Mouse (Mus musculus) testis, adult 2 months (tissue): ENCODE results near the gene Gfral. TPM values are rescaled to one million over a fixed set of nuclear protein-coding genes. Genes with fewer than 3 reads are reported as not detected.
"Not testable (repeated sequence)": the region's sequence is repeated elsewhere in the genome, so short reads cannot be mapped to it uniquely, and the experiment has no call there.

ENCODE experiments used
- H3K27ac ChIP-seq: fragments of 200-500 bp; 2 replicates; pipeline ENCODE4 v1.5.1; 2012; ENCODE audit warnings: low read depth, low read length; ENCODE audit not compliant: control insufficient read depth, insufficient read depth
- H3K27me3 ChIP-seq: fragments of 200-500 bp; 2 replicates; pipeline ENCODE4 v1.6.1; 2012; ENCODE audit warnings: mild to moderate bottlenecking, low read length, moderate library complexity; ENCODE audit not compliant: control insufficient read depth, insufficient read depth
- H3K36me3 ChIP-seq: fragments of 200-500 bp; 2 replicates; pipeline ENCODE4 v1.6.1; 2012; ENCODE audit warnings: mild to moderate bottlenecking, low read length; ENCODE audit not compliant: control insufficient read depth, insufficient read depth
- H3K4me1 ChIP-seq: fragments of 200-500 bp; 2 replicates; pipeline ENCODE4 v1.6.1; 2012; ENCODE audit warnings: low read length; ENCODE audit not compliant: control insufficient read depth, insufficient read depth
- H3K4me3 ChIP-seq: fragments of 200-500 bp; 2 replicates; pipeline ENCODE4 v1.5.1; 2012; ENCODE audit warnings: low read depth, mild to moderate bottlenecking, low read length, moderate library complexity, mixed read lengths; ENCODE audit not compliant: control insufficient read depth
- CTCF ChIP-seq: fragments of 200-500 bp; IDR thresholded peaks from 2 replicates; pipeline ENCODE4 v1.5.1; 2012; ENCODE audit warnings: low read depth, mild to moderate bottlenecking, inconsistent platforms, low read length, moderate library complexity; ENCODE audit not compliant: control insufficient read depth, insufficient read depth, insufficient replicate concordance
- POLR2A ChIP-seq: fragments of 200-500 bp; IDR thresholded peaks from 2 replicates; pipeline ENCODE4 v1.6.1; 2012; ENCODE audit warnings: low read depth, mild to moderate bottlenecking, inconsistent platforms, low read length, moderate library complexity; ENCODE audit not compliant: control insufficient read depth
- polyA plus RNA-seq: library from polyadenylated mRNA; depleted of rRNA; stranded (reverse); fragments of >200 nt; gene quantifications from 2 replicates; pipeline ENCODE4 v1.2.3, GENCODE M21; 2012; rRNA removed

The Gfral gene
- polyA plus RNA-seq, 1 experiment: not detected

DNA sequence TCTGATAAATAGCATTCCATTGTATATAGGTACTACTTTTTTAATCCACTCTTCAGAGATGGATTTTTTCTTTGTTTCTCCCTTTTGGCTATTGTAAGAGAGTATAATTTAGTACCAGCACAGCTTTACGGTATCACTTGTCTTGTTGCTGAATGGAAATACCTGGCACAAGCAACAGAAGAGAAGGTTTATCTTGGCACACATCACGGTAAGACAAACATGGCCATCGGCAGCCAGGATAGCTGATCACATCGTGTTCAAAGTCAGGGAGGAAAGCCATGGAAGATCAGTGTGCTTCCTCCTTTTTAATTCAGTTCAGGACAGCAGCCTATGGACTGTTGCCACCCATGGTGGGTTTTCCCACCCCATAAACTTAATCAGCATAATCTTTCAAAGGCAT, 89.2 kb downstream of the Gfral start:
- H3K27me3 ChIP-seq: no peaks in the 10 kb centered on the region
- H3K4me1 ChIP-seq: no peaks in the 10 kb centered on the region
- H3K4me3 ChIP-seq: no peak overlapping the region
- H3K36me3 ChIP-seq: no peaks in the 10 kb centered on the region
- H3K27ac ChIP-seq: no peak overlapping the region
- TF ChIP-seq POLR2A (no peak), CTCF (no peak)

DNA sequence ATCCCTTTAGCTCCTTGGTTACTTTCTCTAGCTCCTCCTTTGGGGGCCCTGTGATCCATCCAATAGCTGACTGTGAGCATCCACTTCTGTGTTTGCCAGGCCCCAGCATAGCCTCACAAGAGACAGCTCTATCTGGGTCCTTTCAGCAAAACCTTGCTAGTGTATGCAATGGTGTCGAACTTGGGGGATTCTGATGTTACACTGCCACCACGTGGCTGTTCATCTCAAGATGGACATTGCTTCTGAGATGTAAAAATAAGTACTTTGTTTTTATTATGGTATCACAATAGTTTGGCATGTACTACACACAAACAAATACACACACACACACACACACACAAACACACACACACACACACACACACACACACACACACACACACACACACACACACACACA, 90.6 kb downstream of the Gfral start:
- H3K27me3 ChIP-seq, H3K27ac ChIP-seq, H3K36me3 ChIP-seq, H3K4me3 ChIP-seq, H3K4me1 ChIP-seq: not testable (repeated sequence)

Other genes with a start within 250 kb of the Gfral start
- 0.34 and 0.67 TPM in 2 replicates for gene Hmgcll1, start 198.8 kb downstream of the Gfral start, polyA plus RNA-seq
- not detected in 2 replicates for gene Hcrtr2, start 110.2 kb upstream of the Gfral start, polyA plus RNA-seq